Mouse (Mus musculus) adrenal gland, adult 2 months (tissue): ENCODE data around the gene Eif4e1b. TPM values are rescaled to one million over a fixed set of nuclear protein-coding genes. Genes with fewer than 3 reads are reported as not detected.

Experiments
- DNase-seq: peaks from one replicate; pipeline ENCODE4 v3.0.0; 2021
- long read RNA-seq: library from polyadenylated mRNA; stranded (forward); transcript quantifications from one replicate; pipeline ENCODE4 v2.0.0, GENCODE M21; 2021
- polyA plus RNA-seq: library from polyadenylated mRNA; depleted of rRNA; stranded (reverse); fragments of >200 nt; gene quantifications from 2 replicates; pipeline ENCODE4 v1.2.3, GENCODE M21; 2012; rRNA removed
- total RNA-seq, 2 experiments: library from RNA; stranded (reverse); gene quantifications; 2 replicates each; pipeline ENCODE4 v1.2.3; 2021

Gene Eif4e1b
- total RNA-seq (not detected), polyA plus RNA-seq (not detected in 2 replicates)
- long read RNA-seq = 0 reads

- DNase-seq = no peak
These were observed at the start of gene Eif4e1b for GRCm38 (mm10) chr13:54783698-54784097. Eif4e1b (plus strand) TSS chr13:54783998.

- no peak for DNase-seq
These were observed 46.9 kb upstream of the Eif4e1b start for GRCm38 (mm10) chr13:54736931-54737330.

- DNase-seq = peak; percentile 29
These were observed 46.1 kb upstream of the Eif4e1b start for GRCm38 (mm10) chr13:54737488-54738212.

GRCm38 (mm10) chr13:54738213-54738601, 45.6 kb upstream of the Eif4e1b start:
- DNase-seq = peak; percentile 12

GRCm38 (mm10) chr13:54746110-54746509, 37.7 kb upstream of the Eif4e1b start:
- DNase-seq = no peak

GRCm38 (mm10) chr13:54746896-54747295, 36.9 kb upstream of the Eif4e1b start:
- no peak for DNase-seq

GRCm38 (mm10) chr13:54748190-54748589, 35.6 kb upstream of the Eif4e1b start:
- DNase-seq = no peak

GRCm38 (mm10) chr13:54748721-54749060, 35.1 kb upstream of the Eif4e1b start:
- no peak for DNase-seq

GRCm38 (mm10) chr13:54749061-54749863, 34.5 kb upstream of the Eif4e1b start:
- DNase-seq = peak; percentile 56

- no peak for DNase-seq
These were observed 33.9 kb upstream of the Eif4e1b start, which contains the start of gene Gprin1 for GRCm38 (mm10) chr13:54749864-54750411. Gprin1 (minus strand) TSS chr13:54749874.

GRCm38 (mm10) chr13:54750699-54751098, 33.1 kb upstream of the Eif4e1b start:
- no peak for DNase-seq

GRCm38 (mm10) chr13:54752656-54753055, 31.1 kb upstream of the Eif4e1b start:
- DNase-seq = peak; percentile 10

- DNase-seq = no peak
These were observed 30.1 kb upstream of the Eif4e1b start for GRCm38 (mm10) chr13:54753733-54754132.

GRCm38 (mm10) chr13:54754169-54755080, 29.4 kb upstream of the Eif4e1b start:
- peak; percentile 32 for DNase-seq

GRCm38 (mm10) chr13:54755201-54755830, 28.5 kb upstream of the Eif4e1b start:
- DNase-seq = no peak

GRCm38 (mm10) chr13:54756156-54756712, 27.6 kb upstream of the Eif4e1b start:
- no peak for DNase-seq

GRCm38 (mm10) chr13:54757093-54757830, 26.5 kb upstream of the Eif4e1b start:
- DNase-seq = no peak

- DNase-seq = peak; percentile 85
These were observed 25.6 kb upstream of the Eif4e1b start for GRCm38 (mm10) chr13:54758045-54758755.

- DNase-seq = no peak
These were observed 24.9 kb upstream of the Eif4e1b start for GRCm38 (mm10) chr13:54758756-54759470.
